Mouse (Mus musculus) neutrophil, adult 65 days (primary cell): ENCODE results near the gene A230050P20Rik. TPM values are rescaled to one million over a fixed set of nuclear protein-coding genes. Genes with fewer than 3 reads are reported as not detected.

Experiments
- total RNA-seq: library from RNA; stranded (reverse); gene quantifications from 2 replicates; pipeline ENCODE4 v1.2.4, GENCODE M21; 2023

A230050P20Rik gene
- 2.2 and 3.8 TPM in 2 replicates for total RNA-seq

GRCm38 (mm10) chr9:20868448-20869001 lies at the start of gene A230050P20Rik:
TSS of gene A230050P20Rik (plus strand) at chr9:20868642.

GRCm38 (mm10) chr9:20879097-20879792 lies 10.8 kb downstream of the A230050P20Rik start, which contains the start of gene Angptl6:
TSS of gene Angptl6 (minus strand) at chr9:20879727.

GRCm38 (mm10) chr9:20887704-20888385 lies 19.4 kb downstream of the A230050P20Rik start, which contains the start of gene Ppan:
TSS of gene Ppan (plus strand) at chr9:20888175.

DNA sequence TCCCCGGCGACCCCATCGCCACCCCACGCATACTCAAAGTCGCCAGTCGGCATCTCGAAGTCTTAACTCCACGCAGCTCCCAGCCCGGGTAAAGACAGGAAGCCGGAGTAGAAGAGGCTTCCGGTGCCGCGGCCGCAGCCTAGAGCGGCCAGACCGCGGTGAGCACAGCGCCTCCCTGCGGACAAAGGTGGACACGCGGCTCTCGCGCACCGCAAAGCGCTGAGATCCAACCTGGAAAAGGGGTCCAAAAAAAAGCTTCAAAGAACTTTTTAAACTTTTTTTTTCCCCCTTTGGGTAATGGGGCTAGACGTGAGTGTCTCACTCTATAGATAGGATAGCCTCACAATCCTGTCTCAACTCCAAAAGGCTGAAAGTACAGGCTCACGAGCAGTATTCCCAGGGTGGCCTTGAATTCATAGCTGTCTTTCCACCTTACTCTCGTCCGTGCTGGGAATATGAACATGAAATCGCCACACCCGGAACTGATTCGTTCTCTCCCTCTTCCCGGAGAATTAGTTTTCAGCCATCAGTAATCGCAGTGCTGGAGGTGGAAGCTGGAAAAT lies 30.1 kb downstream of the A230050P20Rik start, which contains the start of gene Eif3g:
TSS of gene Eif3g (minus strand) at position 113 of the 563 bp plus-strand sequence.

Other genes starting within 250 kb of the A230050P20Rik start
- 323 and 368 TPM in 2 replicates for gene Ubl5, start 225.8 kb upstream of the A230050P20Rik start, total RNA-seq
- gene Fbxl12, start 223.9 kb upstream of the A230050P20Rik start, total RNA-seq = 43.4 and 49.5 TPM in 2 replicates
- gene Pin1, start 216.5 kb upstream of the A230050P20Rik start, total RNA-seq = 11.0 and 11.6 TPM in 2 replicates
- gene Olfm2, start 122.3 kb upstream of the A230050P20Rik start, total RNA-seq = not detected in 2 replicates
- 0.84 and 1.1 TPM in 2 replicates for gene Col5a3, start 53.6 kb upstream of the A230050P20Rik start, total RNA-seq
- gene Rdh8, start 50.1 kb upstream of the A230050P20Rik start, total RNA-seq = not detected in 2 replicates
- gene Angptl6, start 11.1 kb downstream of the A230050P20Rik start, total RNA-seq = 0.38 and 0.50 TPM in 2 replicates
- gene Ppan, start 19.5 kb downstream of the A230050P20Rik start, total RNA-seq = 23.1 and 26.1 TPM in 2 replicates
- gene Eif3g, start 30.0 kb downstream of the A230050P20Rik start, total RNA-seq = 60.5 and 63.2 TPM in 2 replicates
- 84.1 and 97.4 TPM in 2 replicates for gene Dnmt1, start 91.2 kb downstream of the A230050P20Rik start, total RNA-seq
- gene S1pr2, start 108.1 kb downstream of the A230050P20Rik start, total RNA-seq = 9.2 and 12.2 TPM in 2 replicates
- 39.8 and 40.6 TPM in 2 replicates for gene Mrpl4, start 134.1 kb downstream of the A230050P20Rik start, total RNA-seq
- gene Icam1, start 147.3 kb downstream of the A230050P20Rik start, total RNA-seq = 33.7 and 49.8 TPM in 2 replicates
- 0.63 and 0.79 TPM in 2 replicates for gene Icam4, start 160.7 kb downstream of the A230050P20Rik start, total RNA-seq
- gene Icam5, start 163.4 kb downstream of the A230050P20Rik start, total RNA-seq = not detected in 2 replicates
- 1.2 TPM in 1 of 2 replicates, not detected in the other for gene Zglp1, start 198.5 kb downstream of the A230050P20Rik start, total RNA-seq
- 0.51 and 0.82 TPM in 2 replicates for gene Gm49373, start 204.5 kb downstream of the A230050P20Rik start, total RNA-seq
- 5.1 and 13.1 TPM in 2 replicates for gene Fdx1l, start 205.0 kb downstream of the A230050P20Rik start, total RNA-seq
- 2.6 and 6.7 TPM in 2 replicates for gene Gm38431, start 223.4 kb downstream of the A230050P20Rik start, total RNA-seq
- 46.4 and 48.2 TPM in 2 replicates for gene Raver1, start 223.4 kb downstream of the A230050P20Rik start, total RNA-seq